Mouse (Mus musculus): ENCODE data around the gene Stau1.

- TF ChIP-seq CTCF (conservative IDR thresholded peaks at IDR 0.05; ENCODE audit: low read length), result no peak
- TF ChIP-seq POU5F1 (IDR thresholded peaks at IDR 0.05; ENCODE audit: borderline replicate concordance, low read length), result no peak
- TF ChIP-seq NANOG (IDR thresholded peaks at IDR 0.05; ENCODE audit: borderline replicate concordance, low read length), result no peak
Measured at GRCm38 (mm10) chr2:167019396-167019795, 23.3 kb upstream of the Stau1 start.

All from E14TG2a.4 (cell line).